Mouse (Mus musculus) gonadal fat pad, adult 2 months (tissue): ENCODE measurements around the gene Selenoo. TPM values are rescaled to one million over a fixed set of nuclear protein-coding genes. Genes with fewer than 3 reads are reported as not detected.

Source experiments
- DNase-seq: peaks from one replicate; pipeline ENCODE4 v3.0.0-alpha.2; 2012; ENCODE audit warnings: low read depth
- polyA plus RNA-seq: library from polyadenylated mRNA; depleted of rRNA; stranded (reverse); fragments of >200 nt; gene quantifications from 2 replicates; pipeline ENCODE4 v1.2.3, GENCODE M21; 2012; rRNA removed

Gene Selenoo
- polyA plus RNA-seq, 1 experiment: 54.2 TPM

- no peak for DNase-seq
Measured at GRCm38 (mm10) chr15:89148496-89149270, 59.8 kb downstream of the Selenoo start.

- DNase-seq: no peak
Measured at GRCm38 (mm10) chr15:89149271-89150040, 60.6 kb downstream of the Selenoo start, which contains the start of gene Mapk11. Mapk11 (minus strand) TSS chr15:89149628.

Other genes with a start within 250 kb of the Selenoo start
- gene Pim3, start 226.9 kb upstream of the Selenoo start, polyA plus RNA-seq: 51.8 and 58.9 TPM in 2 replicates
- 0.45 and 0.82 TPM in 2 replicates for gene Ttll8, start 134.7 kb upstream of the Selenoo start, polyA plus RNA-seq
- gene Mlc1, start 110.1 kb upstream of the Selenoo start, polyA plus RNA-seq: 0.26 and 0.70 TPM in 2 replicates
- gene Mov10l1, start 106.2 kb upstream of the Selenoo start, polyA plus RNA-seq: 0.11 and 0.15 TPM in 2 replicates
- gene Panx2, start 29.4 kb upstream of the Selenoo start, polyA plus RNA-seq: 2.7 and 4.4 TPM in 2 replicates
- gene Trabd, start 14.0 kb upstream of the Selenoo start, polyA plus RNA-seq: 76.4 and 82.8 TPM in 2 replicates
- gene Tubgcp6, start 34.0 kb downstream of the Selenoo start, polyA plus RNA-seq: 71.9 and 87.7 TPM in 2 replicates
- gene Hdac10, start 39.6 kb downstream of the Selenoo start, polyA plus RNA-seq: 31.1 and 38.8 TPM in 2 replicates
- 25.2 and 25.3 TPM in 2 replicates for gene Mapk12, start 51.6 kb downstream of the Selenoo start, polyA plus RNA-seq
- gene Mapk11, start 60.5 kb downstream of the Selenoo start, polyA plus RNA-seq: 23.8 and 30.3 TPM in 2 replicates
- 98.9 and 119 TPM in 2 replicates for gene Plxnb2, start 91.7 kb downstream of the Selenoo start, polyA plus RNA-seq
- gene Dennd6b, start 107.4 kb downstream of the Selenoo start, polyA plus RNA-seq: 12.2 and 13.6 TPM in 2 replicates
- gene Ppp6r2, start 122.5 kb downstream of the Selenoo start, polyA plus RNA-seq: 89.2 and 158 TPM in 2 replicates
- 127 and 142 TPM in 2 replicates for gene Sbf1, start 226.2 kb downstream of the Selenoo start, polyA plus RNA-seq
- 0.26 and 0.63 TPM in 2 replicates for gene Adm2, start 233.6 kb downstream of the Selenoo start, polyA plus RNA-seq
- gene Miox, start 245.3 kb downstream of the Selenoo start, polyA plus RNA-seq: 0.23 TPM in 1 of 2 replicates, not detected in the other